Mouse (Mus musculus): ENCODE data around the gene Actr2. TPM values are rescaled to one million over a fixed set of nuclear protein-coding genes. Genes with fewer than 3 reads are reported as not detected.
A peak's percentile ranks its signal among the peaks of the same experiment; 100 is the strongest.

The Actr2 gene
- polyA plus RNA-seq, 1 experiment from 2014 or later, result 54.7 TPM

DNA sequence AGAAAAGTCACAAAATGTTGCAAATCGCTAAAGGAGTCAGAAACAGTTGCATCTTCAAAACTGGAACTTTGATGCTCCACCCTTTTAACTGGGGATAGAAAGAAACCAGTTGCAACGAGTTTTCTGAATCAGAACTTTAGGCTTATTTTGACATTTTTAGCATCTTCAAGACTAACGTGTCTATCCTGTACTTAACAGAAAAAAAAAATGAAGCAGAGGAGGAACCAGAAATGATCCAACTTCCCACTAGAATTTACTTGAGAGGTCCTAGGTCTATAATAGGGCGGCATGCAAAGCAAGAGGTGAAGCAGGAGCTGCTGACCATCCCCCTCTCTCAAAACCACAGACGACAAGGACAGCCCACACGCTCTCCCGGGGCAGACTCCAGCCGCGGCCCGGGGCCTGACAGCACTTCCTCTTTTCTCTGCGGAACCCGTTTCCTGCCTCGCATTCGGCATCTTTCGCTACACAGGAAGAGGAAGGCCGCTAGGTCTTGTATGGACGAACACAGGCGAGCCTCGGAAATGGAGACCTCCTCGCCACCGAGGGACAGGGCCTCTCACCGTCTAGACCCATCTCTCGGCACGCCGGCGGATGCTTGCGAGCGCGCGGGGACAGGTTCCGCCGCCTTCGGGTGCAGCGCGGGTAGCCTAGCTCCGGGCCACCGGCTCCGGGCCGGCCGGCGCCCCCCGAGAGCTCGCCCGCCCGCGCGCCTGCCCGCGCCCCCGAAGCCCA lies 540 bp downstream of the Actr2 start:
- Histone ChIP-seq H3K4me2 (peak overlapping the region; percentile 86), H3K27me3 (no peaks in the 10 kb centered on the region), H3K27ac (replicated peaks) (peak overlapping the region; percentile 97), H3K36me3 (replicated peaks) (peaks cover 7% of the 10 kb centered on the region; the same call in 1 of the 2 replicates), H3K4me3 (replicated peaks) (peak overlapping the region; percentile 87), H3K9me3 (replicated peaks) (no peaks in the 10 kb centered on the region), H3K9ac (peak overlapping the region; percentile 90), H3K4me1 (replicated peaks) (peaks cover 42% of the 10 kb centered on the region)
- WGBS (ENCODE audit: insufficient replicate concordance), result under 1% methylated on average over 50 of the region's 50 CpGs
- ATAC-seq (ENCODE audit: insufficient read depth), result peak; percentile 49

GRCm38 (mm10) chr11:20108151-20108550 lies 4.6 kb downstream of the Actr2 start:
- ATAC-seq (ENCODE audit: insufficient read depth), result no peak
- 36% methylated on average over 7 of the region's 7 CpGs for WGBS (ENCODE audit: insufficient replicate concordance)
- Histone ChIP-seq H3K27me3 (no peaks in the 10 kb centered on the region), H3K27ac (replicated peaks) (peak overlapping the region; percentile 26; the same call in 1 of the 2 replicates), H3K4me2 (peak overlapping the region; percentile 19; the same call in 1 of the 2 replicates), H3K4me3 (replicated peaks) (no peak overlapping the region), H3K9ac (no peak overlapping the region), H3K9me3 (replicated peaks) (no peaks in the 10 kb centered on the region), H3K4me1 (replicated peaks) (peaks cover 27% of the 10 kb centered on the region), H3K36me3 (replicated peaks) (peaks cover 7% of the 10 kb centered on the region; the same call in 1 of the 2 replicates)

DNA sequence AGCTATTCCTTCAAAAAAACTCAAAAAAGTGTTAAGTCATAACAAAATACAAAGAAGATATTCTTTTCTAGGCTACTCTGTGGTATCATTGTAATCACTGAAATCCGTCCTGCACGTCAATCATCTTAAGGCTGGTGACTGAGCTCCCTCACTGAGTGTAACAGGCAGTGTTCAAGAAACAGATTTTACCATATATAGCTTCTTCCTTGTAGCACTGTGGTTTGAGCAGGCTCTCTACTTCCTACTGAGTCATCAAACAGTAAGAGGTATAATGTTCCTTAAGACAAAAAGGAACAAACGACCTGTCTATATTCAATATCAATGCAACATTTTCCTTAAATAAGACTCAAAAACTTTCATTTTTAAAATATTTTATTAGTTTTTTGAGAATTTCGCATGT lies 5.0 kb downstream of the Actr2 start:
- 44% methylated on average over 4 of the region's 4 CpGs for WGBS (ENCODE audit: insufficient replicate concordance)

GRCm38 (mm10) chr11:20106946-20107345 lies 5.8 kb downstream of the Actr2 start:
- Histone ChIP-seq H3K9me3 (replicated peaks) (no peaks in the 10 kb centered on the region), H3K4me2 (no peak overlapping the region), H3K27ac (replicated peaks) (no peak overlapping the region), H3K4me1 (replicated peaks) (peaks cover 26% of the 10 kb centered on the region), H3K9ac (no peak overlapping the region), H3K4me3 (replicated peaks) (no peak overlapping the region), H3K27me3 (no peaks in the 10 kb centered on the region), H3K36me3 (replicated peaks) (peaks cover 7% of the 10 kb centered on the region; the same call in 1 of the 2 replicates)
- no peak for ATAC-seq (ENCODE audit: insufficient read depth)
- WGBS (ENCODE audit: insufficient replicate concordance), result 80% methylated on average over 3 of the region's 3 CpGs

More for the DNA sequence above, 5.0 kb downstream of the Actr2 start:
- 0 out of 2 replicates have a peak overlapping the region, but pooled peaks have one; percentile 19 for H3K4me2 ChIP-seq
- peaks cover 26% of the 10 kb centered on the region for H3K4me1 ChIP-seq (replicated peaks)
- no peak for ATAC-seq (ENCODE audit: insufficient read depth)
- no peak overlapping the region for H3K27ac ChIP-seq (replicated peaks)
- H3K9me3 ChIP-seq (replicated peaks), result no peaks in the 10 kb centered on the region
- no peaks in the 10 kb centered on the region for H3K27me3 ChIP-seq
- H3K36me3 ChIP-seq (replicated peaks), result peaks cover 7% of the 10 kb centered on the region; the same call in 1 of the 2 replicates
- no peak overlapping the region for H3K4me3 ChIP-seq (replicated peaks)
- H3K9ac ChIP-seq, result no peak overlapping the region

- Histone ChIP-seq H3K27me3 (no peaks in the 10 kb centered on the region), H3K36me3 (replicated peaks) (peaks cover 17% of the 10 kb centered on the region; the same call in 1 of the 2 replicates), H3K4me1 (replicated peaks) (peaks cover 11% of the 10 kb centered on the region), H3K9ac (no peak overlapping the region), H3K9me3 (replicated peaks) (no peaks in the 10 kb centered on the region), H3K4me2 (no peak overlapping the region), H3K27ac (replicated peaks) (no peak overlapping the region; the same call in 1 of the 2 replicates), H3K4me3 (replicated peaks) (no peak overlapping the region)
- WGBS (ENCODE audit: insufficient replicate concordance), result 73% methylated on average over 2 of the region's 2 CpGs
- ATAC-seq (ENCODE audit: insufficient read depth), result no peak
These were observed 8.8 kb downstream of the Actr2 start for GRCm38 (mm10) chr11:20103949-20104348.

- H3K27ac ChIP-seq (replicated peaks), result no peak overlapping the region
- H3K9me3 ChIP-seq (replicated peaks), result no peaks in the 10 kb centered on the region
- no peak overlapping the region for H3K4me2 ChIP-seq
- H3K4me3 ChIP-seq (replicated peaks), result no peak overlapping the region
- no peaks in the 10 kb centered on the region for H3K27me3 ChIP-seq
- ATAC-seq (ENCODE audit: insufficient read depth), result no peak
- no peak overlapping the region for H3K9ac ChIP-seq
- H3K36me3 ChIP-seq (replicated peaks), result peaks cover 68% of the 10 kb centered on the region
- no peaks in the 10 kb centered on the region for H3K4me1 ChIP-seq (replicated peaks)
These were observed 26.4 kb downstream of the Actr2 start for GRCm38 (mm10) chr11:20086306-20086705.

GRCm38 (mm10) chr11:20085635-20086034 lies 27.1 kb downstream of the Actr2 start:
- ATAC-seq (ENCODE audit: insufficient read depth), result no peak
- 98% methylated on average over 2 of the region's 2 CpGs for WGBS (ENCODE audit: insufficient replicate concordance)
- H3K4me3 ChIP-seq (replicated peaks), result no peak overlapping the region
- H3K4me1 ChIP-seq (replicated peaks), result no peaks in the 10 kb centered on the region
- no peak overlapping the region for H3K9ac ChIP-seq
- H3K27ac ChIP-seq (replicated peaks), result no peak overlapping the region
- no peaks in the 10 kb centered on the region for H3K27me3 ChIP-seq
- no peak overlapping the region for H3K4me2 ChIP-seq
- H3K9me3 ChIP-seq (replicated peaks), result no peaks in the 10 kb centered on the region
- H3K36me3 ChIP-seq (replicated peaks), result peaks cover 71% of the 10 kb centered on the region

- no peak overlapping the region for H3K4me3 ChIP-seq (replicated peaks)
- H3K9ac ChIP-seq, result no peak overlapping the region
- H3K36me3 ChIP-seq (replicated peaks), result peaks cover 80% of the 10 kb centered on the region
- no peak for ATAC-seq (ENCODE audit: insufficient read depth)
- H3K27me3 ChIP-seq, result no peaks in the 10 kb centered on the region
- WGBS (ENCODE audit: insufficient replicate concordance), result 36% methylated on average over 1 of the region's 1 CpGs
- H3K9me3 ChIP-seq (replicated peaks), result no peaks in the 10 kb centered on the region
- H3K4me2 ChIP-seq, result no peak overlapping the region
- no peak overlapping the region for H3K27ac ChIP-seq (replicated peaks)
- H3K4me1 ChIP-seq (replicated peaks), result no peaks in the 10 kb centered on the region
These were observed 37.3 kb downstream of the Actr2 start for GRCm38 (mm10) chr11:20075415-20075814.

GRCm38 (mm10) chr11:20072826-20073225 lies 39.9 kb downstream of the Actr2 start:
- 82% methylated on average over 5 of the region's 5 CpGs for WGBS (ENCODE audit: insufficient replicate concordance)
- Histone ChIP-seq H3K9ac (no peak overlapping the region), H3K4me2 (no peak overlapping the region), H3K36me3 (replicated peaks) (peaks cover 72% of the 10 kb centered on the region), H3K27ac (replicated peaks) (no peak overlapping the region), H3K4me3 (replicated peaks) (no peak overlapping the region), H3K9me3 (replicated peaks) (no peaks in the 10 kb centered on the region), H3K4me1 (replicated peaks) (no peaks in the 10 kb centered on the region), H3K27me3 (no peaks in the 10 kb centered on the region)
- ATAC-seq (ENCODE audit: insufficient read depth), result no peak

GRCm38 (mm10) chr11:20072174-20072573 lies 40.5 kb downstream of the Actr2 start:
- no peak for ATAC-seq (ENCODE audit: insufficient read depth)
- no peak overlapping the region for H3K4me2 ChIP-seq
- H3K4me3 ChIP-seq (replicated peaks), result no peak overlapping the region
- H3K36me3 ChIP-seq (replicated peaks), result peaks cover 69% of the 10 kb centered on the region
- no peaks in the 10 kb centered on the region for H3K9me3 ChIP-seq (replicated peaks)
- 62% methylated on average over 3 of the region's 3 CpGs for WGBS (ENCODE audit: insufficient replicate concordance)
- no peaks in the 10 kb centered on the region for H3K4me1 ChIP-seq (replicated peaks)
- no peak overlapping the region for H3K27ac ChIP-seq (replicated peaks)
- no peak overlapping the region for H3K9ac ChIP-seq
- H3K27me3 ChIP-seq, result no peaks in the 10 kb centered on the region

DNA sequence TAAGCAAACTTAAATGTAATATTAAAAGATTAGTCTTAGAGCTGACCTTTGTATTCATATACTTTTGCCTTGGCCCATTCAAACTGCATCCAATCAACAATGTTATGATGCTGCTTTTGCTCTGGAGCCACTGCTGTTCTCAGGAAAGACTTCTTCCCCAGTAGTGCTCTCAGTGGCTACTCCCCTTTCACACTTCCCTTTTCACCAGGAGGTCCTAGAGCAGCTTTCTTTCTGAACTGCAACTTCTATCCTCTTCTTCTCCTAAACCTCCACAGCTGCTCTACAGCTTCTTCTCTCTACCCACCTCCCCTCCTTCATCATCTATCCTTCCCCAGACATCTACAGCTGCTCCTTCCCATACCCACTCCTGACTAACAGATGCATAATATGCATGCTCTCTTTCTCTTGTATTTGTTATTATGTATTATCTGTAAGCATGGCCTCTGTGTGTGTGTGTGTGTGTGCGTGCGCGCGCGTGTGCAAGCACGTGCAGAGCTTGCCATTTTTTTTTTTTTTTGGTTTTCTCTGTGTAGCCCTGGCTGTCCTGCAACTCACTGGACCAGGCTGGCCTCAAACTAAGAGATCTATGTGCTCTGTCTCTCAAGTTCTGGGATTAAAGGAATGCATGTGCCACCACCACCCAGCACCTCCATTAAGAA lies 44.2 kb downstream of the Actr2 start:
- ATAC-seq (ENCODE audit: insufficient read depth), result no peak
- 90% methylated on average over 6 of the region's 6 CpGs for WGBS (ENCODE audit: insufficient replicate concordance)
- Histone ChIP-seq H3K9ac (no peak overlapping the region), H3K4me1 (replicated peaks) (no peaks in the 10 kb centered on the region), H3K27ac (replicated peaks) (no peak overlapping the region), H3K36me3 (replicated peaks) (peaks cover 74% of the 10 kb centered on the region), H3K27me3 (no peaks in the 10 kb centered on the region), H3K4me3 (replicated peaks) (no peak overlapping the region), H3K4me2 (no peak overlapping the region), H3K9me3 (replicated peaks) (no peaks in the 10 kb centered on the region)

Data from liver, embryonic 15.5 days (tissue).